Mouse (Mus musculus) ES-Bruce4 (cell line): ENCODE data around the gene Raver2.

Experiments
- CTCF ChIP-seq: IDR thresholded peaks from one replicate; pipeline ENCODE4 v1.8.1; 2011; ENCODE audit warnings: low read depth, low read length
- POLR2A ChIP-seq: IDR thresholded peaks from one replicate; pipeline ENCODE4 v1.8.1; 2011; ENCODE audit warnings: low read length; ENCODE audit not compliant: insufficient read depth

GRCm38 (mm10) chr4:101182603-101183011, 113.8 kb downstream of the Raver2 start:
- TF ChIP-seq CTCF (no peak), POLR2A (no peak)
